Mouse (Mus musculus) thymus, postnatal 36 days (tissue): Measurements from ENCODE around the gene Cpvl.

Source experiments
- DNase-seq, 2 experiments: peaks; one replicate each; pipeline ENCODE4 v3.0.0; 2022; ENCODE audit warnings: mixed read lengths in 2 of 2

The Cpvl gene

GRCm38 (mm10) chr6:53881623-53882022, 96.8 kb downstream of the Cpvl start:
- no peak for DNase-seq

GRCm38 (mm10) chr6:53881235-53881606, 97.2 kb downstream of the Cpvl start:
- DNase-seq = no peak

DNA sequence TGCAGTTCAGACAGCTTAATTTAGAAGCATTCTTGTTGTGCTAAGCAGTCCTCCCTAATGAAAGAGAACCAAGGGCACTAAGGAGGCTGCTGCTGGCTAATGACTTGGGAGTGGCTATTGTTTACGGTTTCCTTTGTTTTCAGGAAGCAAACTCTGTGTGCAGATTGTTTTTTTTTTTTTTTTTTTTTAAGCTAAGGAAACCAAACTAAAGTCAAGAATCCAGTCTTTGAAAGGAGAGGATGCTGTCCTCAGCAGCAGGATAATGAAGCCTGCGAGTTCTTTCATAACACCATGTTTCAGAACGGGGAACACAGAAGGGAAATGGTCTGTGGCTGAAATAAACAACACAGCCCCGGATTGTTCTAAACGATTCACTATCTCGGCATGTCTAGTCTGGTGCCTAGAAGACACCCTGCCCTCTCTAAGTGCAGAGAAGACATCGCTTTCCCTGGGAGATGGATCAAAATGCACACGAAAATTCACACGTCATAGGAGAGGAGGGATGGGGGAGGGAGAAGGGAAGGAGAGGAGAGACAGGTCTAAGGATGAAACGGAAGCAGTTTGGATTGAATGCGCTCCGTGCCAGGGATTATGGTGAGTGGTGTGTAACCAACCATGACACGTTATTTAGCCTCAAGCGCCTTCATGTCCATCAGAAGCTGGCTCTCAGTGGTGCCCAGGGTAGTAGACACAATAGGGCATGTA, 97.8 kb downstream of the Cpvl start:
- no peak for DNase-seq

- DNase-seq = no peak
Measured at GRCm38 (mm10) chr6:53879567-53879966, 98.9 kb downstream of the Cpvl start.

DNA sequence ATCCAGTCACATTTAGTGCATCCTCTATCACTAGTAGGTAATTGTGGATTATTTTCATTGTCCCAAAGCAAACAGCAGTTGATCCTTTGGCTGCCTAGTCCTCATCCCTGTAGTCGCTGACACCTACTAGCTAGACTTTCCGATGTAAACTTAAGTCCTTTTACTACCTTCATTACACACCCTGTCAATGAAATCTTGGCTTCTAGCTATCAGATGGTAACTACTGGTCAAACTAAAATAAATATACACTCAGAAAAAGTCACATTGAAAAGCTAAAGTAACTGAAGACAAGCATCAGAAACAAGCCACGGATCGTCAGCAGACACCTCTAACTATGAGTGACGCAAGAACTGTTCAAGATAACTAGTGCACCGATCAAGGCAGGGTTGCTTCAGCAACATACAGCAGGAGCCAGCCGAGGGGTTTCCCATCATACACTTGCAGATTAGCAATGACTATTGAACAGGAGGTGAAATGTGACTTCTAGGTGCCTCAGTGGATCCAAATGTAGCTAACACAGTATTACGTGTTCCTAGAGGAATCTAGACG, 103.5 kb downstream of the Cpvl start:
- DNase-seq = no peak

DNA sequence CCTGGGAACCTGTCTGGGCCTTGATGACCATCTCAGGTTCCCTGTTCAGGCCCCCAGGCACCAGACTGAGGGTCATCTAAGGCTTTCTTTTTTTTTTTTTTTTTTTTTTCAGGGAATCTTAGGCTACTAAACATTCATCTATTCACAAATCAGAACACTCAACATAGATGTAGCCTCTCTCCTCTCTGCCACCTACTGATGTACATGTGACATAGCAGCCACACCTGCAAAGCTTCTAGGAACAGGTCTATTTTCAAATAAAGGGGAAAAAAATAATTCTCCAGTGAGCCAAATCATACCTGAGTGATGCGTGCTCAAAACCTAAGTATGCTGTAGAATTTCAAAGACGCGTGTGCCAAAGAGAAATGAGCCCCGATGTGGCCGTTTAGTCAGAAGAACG, 106.6 kb downstream of the Cpvl start:
- DNase-seq = no peak

- no peak for DNase-seq
Measured at GRCm38 (mm10) chr6:53863011-53863410, 115.5 kb downstream of the Cpvl start.

GRCm38 (mm10) chr6:53859106-53859505, 119.4 kb downstream of the Cpvl start:
- no peak for DNase-seq

- DNase-seq = no peak
Measured at GRCm38 (mm10) chr6:53857822-53858221, 120.6 kb downstream of the Cpvl start.

GRCm38 (mm10) chr6:53856775-53857174, 121.7 kb downstream of the Cpvl start:
- no peak for DNase-seq

DNA sequence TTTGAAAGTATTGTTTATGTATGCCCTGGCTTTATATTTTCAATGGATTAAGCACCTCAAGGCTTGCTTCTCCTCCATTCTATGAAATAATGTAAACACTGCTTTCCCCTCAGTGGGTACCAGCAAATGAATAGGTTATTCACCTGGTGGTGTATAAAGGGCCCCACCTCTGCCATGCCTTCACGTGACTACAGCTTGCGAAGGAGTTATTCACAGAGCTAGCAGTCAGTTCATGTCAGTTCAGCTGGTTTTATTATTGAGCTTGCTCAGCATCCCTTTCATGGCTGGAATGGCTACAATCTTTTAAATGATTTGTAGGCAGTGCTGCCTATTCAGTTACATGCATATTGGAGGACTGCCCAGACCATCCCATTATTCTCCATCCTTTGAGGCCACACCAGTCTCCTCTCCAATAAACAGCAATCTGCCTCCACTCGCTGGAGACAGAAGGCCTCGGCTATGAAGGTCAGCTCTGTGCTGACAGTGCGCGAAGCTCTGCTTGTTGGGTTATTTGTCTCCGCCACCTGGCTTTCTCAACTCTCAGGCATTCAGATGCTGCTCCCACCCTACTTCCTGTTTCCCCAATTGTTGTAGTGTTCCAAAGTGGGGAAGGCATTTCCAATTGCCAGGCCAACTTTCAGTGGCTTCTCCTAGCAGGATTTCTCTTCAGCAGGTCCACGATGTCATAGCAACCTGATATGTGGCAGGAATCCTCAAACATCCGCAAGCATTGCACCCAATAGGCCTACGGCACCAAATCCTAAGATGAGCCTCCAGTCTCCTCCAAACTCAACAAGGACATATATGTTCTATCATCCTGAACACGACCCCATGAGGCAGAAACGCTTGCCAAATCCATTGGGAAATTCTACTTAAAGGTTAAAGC, 123.3 kb downstream of the Cpvl start:
- DNase-seq = no peak

DNA sequence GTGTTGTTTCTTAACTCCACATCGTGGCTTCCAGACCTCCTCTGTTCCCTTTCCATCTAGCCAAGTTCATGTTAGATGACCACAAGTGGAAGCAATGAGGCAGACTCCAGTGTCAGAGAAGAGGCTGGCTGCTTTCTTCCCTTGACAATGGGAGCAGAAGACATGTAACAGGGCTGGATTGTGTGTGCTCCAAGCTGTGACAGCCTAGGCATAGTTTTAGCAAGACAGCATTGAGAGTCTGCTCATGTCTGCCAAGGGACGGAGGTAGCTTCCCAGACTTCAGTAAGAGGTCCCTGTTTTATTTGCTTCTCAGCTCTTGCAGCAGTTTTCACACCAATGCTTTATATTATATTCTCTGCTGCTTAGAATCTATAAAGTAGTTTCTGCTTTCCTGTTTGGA, 124.2 kb downstream of the Cpvl start:
- DNase-seq = no peak

DNA sequence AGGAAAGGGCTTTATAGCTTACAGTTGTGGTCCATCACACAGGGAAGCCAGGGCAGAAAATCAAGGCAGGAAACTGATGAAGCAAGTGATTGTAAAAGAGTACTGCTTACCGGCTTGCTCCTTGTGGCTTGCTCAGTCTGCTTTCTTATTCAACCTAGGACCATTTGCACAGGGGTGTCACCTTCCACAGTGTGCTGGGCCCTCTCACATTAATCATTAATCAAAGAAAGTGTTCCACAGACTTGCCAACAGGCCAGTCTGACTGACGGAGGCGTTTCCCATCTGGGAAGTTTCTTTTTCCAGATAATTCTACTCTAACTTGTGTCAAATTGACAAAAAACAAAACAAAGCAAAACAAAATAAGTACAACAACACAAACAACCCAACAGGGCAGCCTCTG, 124.9 kb downstream of the Cpvl start:
- DNase-seq = no peak

- DNase-seq = no peak
Measured at GRCm38 (mm10) chr6:53844626-53845025, 133.8 kb downstream of the Cpvl start.

DNA sequence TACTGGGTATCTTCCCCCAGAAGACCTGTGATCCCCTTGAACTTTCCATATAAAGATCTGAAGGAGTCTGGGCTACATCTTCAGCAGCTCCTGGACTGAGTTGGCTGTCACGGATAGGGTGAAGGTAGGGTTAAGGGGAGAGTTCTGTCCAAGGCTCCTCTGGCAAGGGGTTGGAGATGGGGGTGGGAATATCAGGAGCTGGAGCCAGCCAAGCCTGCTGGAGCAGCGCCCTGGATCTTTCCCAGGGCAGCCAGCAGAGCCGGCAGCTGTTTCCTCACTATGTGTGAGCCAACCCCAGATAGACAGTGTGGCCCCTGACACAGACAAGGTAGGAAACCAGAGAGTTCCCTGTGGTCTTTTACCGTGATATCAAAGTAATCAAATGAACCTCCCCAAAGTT, 153.3 kb downstream of the Cpvl start:
- no peak for DNase-seq
